Mouse (Mus musculus): Measurements from ENCODE around the gene Cxcr2.
"Not testable (repeated sequence)": the region's sequence is repeated elsewhere in the genome, so short reads cannot be mapped to it uniquely, and the experiment has no call there.

Cxcr2 gene

DNA sequence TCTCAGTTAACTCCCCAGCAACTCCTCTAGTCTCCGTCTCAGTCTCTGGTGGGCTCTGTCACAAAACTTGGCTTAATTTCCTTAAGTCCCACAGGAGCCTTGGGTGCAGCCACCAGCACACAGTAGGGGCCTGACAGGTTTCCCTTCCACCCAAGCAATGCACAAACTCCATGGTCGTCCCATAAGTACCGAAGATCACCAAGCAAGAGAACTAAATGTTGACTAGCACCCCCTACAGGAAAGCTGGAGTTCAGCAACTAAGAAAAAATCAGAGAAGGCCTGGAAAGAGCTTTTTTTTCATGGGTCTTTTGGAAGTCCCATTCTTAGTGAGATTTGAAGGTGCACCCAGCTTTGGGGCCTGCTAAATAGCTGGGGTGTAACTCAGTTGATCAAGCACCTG, 14.4 kb upstream of the Cxcr2 start:
- DNase-seq (ENCODE audit: low spot score in 2 of 2) = no peak

DNA sequence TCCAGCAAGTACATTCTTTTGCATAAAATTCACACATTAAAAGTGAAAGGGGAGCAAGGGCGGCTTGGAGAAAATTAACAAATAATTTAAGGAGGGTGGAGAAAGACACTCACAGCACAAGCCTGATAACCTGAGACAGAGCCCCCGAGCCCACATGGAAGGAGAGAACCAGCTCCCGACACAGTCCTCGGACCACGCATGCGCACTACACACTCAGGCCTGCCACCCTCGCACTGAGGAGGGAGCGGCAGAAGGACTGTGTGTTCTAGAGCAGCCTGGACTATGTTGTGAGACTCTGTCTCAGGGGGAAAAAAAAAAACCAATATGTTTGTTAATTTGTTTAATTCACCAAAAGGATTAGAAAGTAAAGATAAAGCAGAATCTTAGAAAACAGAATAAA, 12.0 kb upstream of the Cxcr2 start:
- DNase-seq (ENCODE audit: low spot score in 2 of 2) = no peak

DNA sequence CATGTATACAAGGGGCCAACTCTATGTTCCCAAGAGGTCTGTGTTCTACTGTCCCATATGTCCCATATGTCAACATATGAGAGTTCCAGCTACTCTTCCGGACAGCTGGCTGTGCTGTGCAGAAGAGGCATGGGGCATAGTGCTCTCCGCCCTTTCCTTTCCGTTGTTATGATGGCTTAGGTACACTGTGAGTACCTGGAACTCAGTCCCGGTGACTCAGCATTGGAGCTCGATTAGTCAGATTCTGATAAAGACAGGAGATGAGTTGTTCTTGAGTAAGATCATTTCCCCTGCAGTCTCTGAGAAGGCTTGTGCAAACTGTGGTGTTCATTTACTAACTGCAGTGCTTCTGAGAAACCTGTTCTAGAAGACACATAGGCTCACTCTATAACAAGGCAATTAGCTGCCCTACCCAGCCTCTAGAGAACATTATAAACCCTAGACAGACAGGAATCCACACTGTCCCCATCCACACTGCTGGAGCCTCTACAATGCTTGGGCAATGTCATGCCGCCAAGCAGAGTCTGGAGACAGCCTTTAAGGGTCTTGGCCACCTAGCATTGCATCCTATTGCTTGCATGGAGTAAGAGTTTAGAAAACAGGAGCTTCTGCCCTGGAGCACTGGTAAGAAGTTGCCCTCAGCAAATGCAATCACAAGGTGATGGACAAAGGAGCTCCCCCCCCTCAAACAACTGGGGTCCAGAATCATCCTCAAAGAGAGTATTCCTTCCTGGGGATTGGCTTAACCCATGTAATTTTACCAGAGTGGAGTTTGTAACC, 4.5 kb upstream of the Cxcr2 start:
- no peak for DNase-seq (ENCODE audit: low spot score in 2 of 2)

GRCm38 (mm10) chr1:74150101-74150500, 3.7 kb upstream of the Cxcr2 start:
- no peak for DNase-seq (ENCODE audit: low spot score in 2 of 2)

DNA sequence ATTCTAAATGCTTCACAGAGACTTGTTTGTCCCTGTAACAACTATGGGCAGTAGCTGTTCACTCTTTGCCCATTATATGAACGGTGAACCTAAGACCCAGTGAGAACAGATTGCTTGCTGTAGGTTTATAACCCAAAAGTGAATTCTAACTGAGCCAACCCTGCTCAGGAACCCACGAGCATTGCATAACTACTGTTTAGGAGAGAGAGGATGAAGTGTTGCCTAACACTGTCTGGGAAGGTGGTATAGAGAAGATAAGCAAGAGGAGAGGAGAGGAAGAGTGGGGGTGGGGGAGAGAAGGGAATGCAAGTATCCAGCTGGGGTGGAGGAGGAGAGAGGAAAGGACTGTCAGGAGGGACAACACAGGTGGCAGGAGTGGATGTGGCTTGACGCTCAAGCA, 2.7 kb upstream of the Cxcr2 start:
- DNase-seq (ENCODE audit: low spot score in 2 of 2) = no peak

DNA sequence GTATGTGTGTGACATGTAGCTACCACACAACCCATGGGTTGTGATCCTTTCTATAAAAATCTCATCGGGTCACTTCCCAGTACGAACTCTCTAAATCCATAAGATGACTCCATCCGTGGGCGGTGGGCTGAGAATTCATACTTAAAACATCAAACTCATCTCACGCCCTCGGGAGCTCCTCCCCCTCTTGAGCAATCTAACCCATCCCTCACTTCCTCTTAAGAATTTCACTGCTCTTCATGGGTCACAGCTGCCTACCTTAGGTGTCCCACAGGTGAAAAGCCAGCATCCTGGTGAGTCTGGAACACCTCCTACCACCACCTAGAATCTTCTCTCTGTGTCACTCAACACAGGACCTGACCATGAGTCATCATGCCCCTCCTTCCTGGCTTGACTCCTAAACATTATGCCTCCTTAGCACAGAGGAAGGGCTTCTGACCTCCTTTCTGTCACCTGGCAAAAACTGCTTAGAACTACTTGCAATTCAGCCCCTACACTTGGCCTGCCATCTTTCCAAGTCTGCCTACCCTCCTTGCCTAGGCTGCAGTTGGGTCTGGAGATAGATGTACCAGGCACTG, 1.7 kb downstream of the Cxcr2 start:
- no peak for DNase-seq (ENCODE audit: low spot score in 2 of 2)

GRCm38 (mm10) chr1:74156381-74156910, 2.7 kb downstream of the Cxcr2 start:
- DNase-seq (ENCODE audit: low spot score in 2 of 2) = no peak

DNA sequence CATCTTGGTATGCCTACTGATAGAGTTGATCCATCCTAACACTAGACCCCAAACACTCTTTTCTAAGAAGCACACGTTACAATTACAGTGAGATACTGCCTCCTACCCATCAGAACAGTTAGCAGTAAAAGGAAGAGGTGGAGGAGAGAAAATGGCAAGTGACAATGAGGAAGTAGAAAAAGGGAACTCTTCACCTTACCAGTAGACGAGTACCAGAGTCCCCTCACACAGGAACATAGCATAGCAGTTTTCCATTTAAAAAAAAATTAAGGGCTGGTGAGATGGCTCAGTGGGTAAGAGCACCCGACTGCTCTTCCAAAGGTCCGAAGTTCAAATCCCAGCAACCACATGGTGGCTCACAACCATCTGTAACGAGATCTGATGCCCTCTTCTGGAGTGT, 5.8 kb downstream of the Cxcr2 start:
- not testable (repeated sequence) for DNase-seq (ENCODE audit: low spot score in 2 of 2)

- no peak for DNase-seq (ENCODE audit: low spot score in 2 of 2)
Measured at GRCm38 (mm10) chr1:74160036-74160435, 6.2 kb downstream of the Cxcr2 start.

- no peak for DNase-seq (ENCODE audit: low spot score in 2 of 2)
Measured at GRCm38 (mm10) chr1:74167136-74167535, 13.3 kb downstream of the Cxcr2 start.

DNA sequence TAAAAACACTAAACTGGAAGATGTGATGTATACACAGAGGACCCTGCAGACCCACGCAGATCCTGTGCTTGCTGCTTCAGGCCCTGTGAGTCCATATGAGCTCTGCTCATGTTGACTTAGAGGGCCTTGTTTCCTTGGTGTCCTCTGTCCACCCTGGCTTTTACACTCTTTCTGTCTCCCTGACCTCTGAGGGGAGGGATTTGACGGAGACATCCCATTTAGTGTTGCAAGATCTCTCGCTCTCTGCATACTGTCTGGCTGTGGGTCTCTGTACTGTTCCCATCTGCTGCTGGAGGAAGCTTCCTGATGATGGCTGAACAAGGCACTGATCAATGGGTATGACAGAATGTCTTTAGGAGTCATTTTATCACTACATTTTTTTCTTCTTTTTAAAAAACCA, 15.9 kb downstream of the Cxcr2 start:
- DNase-seq (ENCODE audit: low spot score in 2 of 2) = no peak

DNA sequence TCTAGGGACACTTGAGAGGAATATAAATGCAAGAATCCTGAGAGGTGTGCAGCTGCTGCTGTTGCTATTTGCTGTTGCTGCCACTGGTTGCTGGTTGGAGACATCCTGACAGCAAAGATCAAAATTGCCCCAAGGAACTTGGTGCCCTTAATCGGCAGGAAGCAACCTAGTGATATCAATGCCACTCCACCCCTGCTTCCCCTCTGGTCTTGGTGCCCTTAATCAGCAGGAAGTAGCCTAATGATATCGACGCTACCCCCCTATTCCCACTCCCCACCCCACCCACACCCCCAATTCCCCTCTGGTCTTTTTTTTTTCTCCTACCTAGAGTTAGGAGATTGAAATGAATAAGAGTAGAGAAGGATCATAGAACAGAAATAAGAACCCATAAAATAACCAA, 18.9 kb downstream of the Cxcr2 start:
- no peak for DNase-seq (ENCODE audit: low spot score in 2 of 2)

GRCm38 (mm10) chr1:74175731-74176130, 21.9 kb downstream of the Cxcr2 start:
- DNase-seq (ENCODE audit: low spot score in 2 of 2) = no peak

GRCm38 (mm10) chr1:74178618-74179017, 24.8 kb downstream of the Cxcr2 start:
- DNase-seq (ENCODE audit: low spot score in 2 of 2) = no peak

GRCm38 (mm10) chr1:74179624-74180408, 26.0 kb downstream of the Cxcr2 start:
- no peak for DNase-seq (ENCODE audit: low spot score in 2 of 2)

- DNase-seq (ENCODE audit: low spot score in 2 of 2) = no peak
Measured at GRCm38 (mm10) chr1:74181462-74181861, 27.7 kb downstream of the Cxcr2 start.

DNA sequence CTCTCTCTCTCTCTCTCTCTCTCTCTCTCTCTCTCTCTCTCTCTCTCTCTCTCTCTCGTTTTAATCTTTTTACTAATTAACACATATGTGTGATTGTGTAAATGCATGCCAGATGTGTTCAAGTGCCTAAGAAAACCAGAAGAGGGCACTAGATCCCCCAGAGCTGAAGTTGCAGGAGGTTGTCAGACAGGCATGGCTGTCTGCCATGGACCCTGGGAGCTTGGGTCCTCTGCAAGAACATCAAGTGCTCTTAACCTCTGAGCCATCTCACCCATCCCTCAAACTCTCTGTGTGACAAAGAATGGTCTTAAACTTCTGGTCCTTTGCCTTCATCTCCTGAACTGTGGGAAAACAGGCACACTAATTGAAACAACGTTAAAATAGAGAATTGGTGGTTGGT, 29.2 kb downstream of the Cxcr2 start:
- DNase-seq (ENCODE audit: low spot score in 2 of 2) = no peak

GRCm38 (mm10) chr1:74190471-74190870, 36.7 kb downstream of the Cxcr2 start:
- DNase-seq (ENCODE audit: low spot score in 2 of 2) = no peak

- no peak for DNase-seq (ENCODE audit: low spot score in 2 of 2)
Measured at GRCm38 (mm10) chr1:74192711-74193110, 38.9 kb downstream of the Cxcr2 start.

GRCm38 (mm10) chr1:74194445-74194844, 40.7 kb downstream of the Cxcr2 start, which contains the start of gene Cxcr1:
TSS of gene Cxcr1 (minus strand) at chr1:74194631.
- DNase-seq (ENCODE audit: low spot score in 2 of 2) = no peak

- DNase-seq (ENCODE audit: low spot score in 2 of 2) = no peak
Measured at GRCm38 (mm10) chr1:74195961-74196360, 42.2 kb downstream of the Cxcr2 start.

DNA sequence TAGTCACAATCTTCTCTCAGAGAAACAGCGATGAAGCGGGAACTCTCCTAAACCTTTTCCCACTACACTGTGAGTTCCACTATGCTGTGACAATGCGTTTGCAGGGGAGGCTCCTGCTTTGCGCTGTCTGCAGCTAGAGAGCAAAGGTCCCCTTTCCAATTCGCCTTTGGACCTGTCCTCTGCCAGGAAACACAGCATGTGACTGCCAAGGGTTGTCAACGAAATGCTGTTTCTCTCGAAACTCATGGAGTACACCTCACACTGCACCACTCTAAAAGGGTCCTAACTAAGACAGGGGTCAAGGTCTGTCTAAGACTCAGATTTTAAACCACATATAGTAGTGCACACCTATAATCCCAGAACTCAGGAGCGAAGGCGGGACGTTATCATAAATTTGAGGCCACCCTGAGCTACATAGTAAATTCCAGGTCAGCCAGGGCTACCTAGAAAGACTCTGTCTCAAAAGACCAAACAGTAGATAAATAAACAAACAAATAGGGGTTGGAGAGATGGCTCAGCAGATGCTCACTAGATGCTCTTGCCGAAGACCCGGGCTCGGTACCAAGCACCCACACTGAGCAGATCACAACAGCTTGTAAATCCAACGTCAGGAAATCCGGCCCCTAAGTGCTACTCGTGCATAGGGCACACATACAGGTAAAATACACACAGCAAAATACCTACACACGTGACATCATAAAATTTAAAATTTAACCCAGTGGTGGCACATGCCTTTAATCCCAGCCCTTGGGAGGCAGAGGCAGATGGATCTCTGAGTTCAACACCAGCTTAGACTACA, 43.0 kb downstream of the Cxcr2 start:
- DNase-seq (ENCODE audit: low spot score in 2 of 2) = no peak

Measured in left cerebral cortex, adult 9 months (tissue).